Mouse (Mus musculus) heart, postnatal 4 days (tissue): ENCODE measurements around the gene Hnrnph3. TPM values are rescaled to one million over a fixed set of nuclear protein-coding genes. Genes with fewer than 3 reads are reported as not detected.

ENCODE experiments used
- DNase-seq: peaks from one replicate; pipeline ENCODE4 v3.0.0; 2021
- total RNA-seq, 2 experiments: library from RNA; stranded (reverse); gene quantifications; 2 replicates each; pipeline ENCODE4 v1.2.3; 2021

Hnrnph3 gene
- total RNA-seq, 2 experiments from 2014 or later: 40.2 to 45.2 TPM

GRCm38 (mm10) chr10:62980039-62980954, 43.7 kb downstream of the Hnrnph3 start, which contains the start of gene Rufy2:
Gene Rufy2, plus strand, starts transcription at chr10:62980223.
- DNase-seq: peak; percentile 89

- no peak for DNase-seq
Measured at GRCm38 (mm10) chr10:62979667-62980038, 44.4 kb downstream of the Hnrnph3 start.

GRCm38 (mm10) chr10:62971821-62972220, 52.2 kb downstream of the Hnrnph3 start:
- DNase-seq: no peak

GRCm38 (mm10) chr10:62966291-62966690, 57.7 kb downstream of the Hnrnph3 start:
- no peak for DNase-seq

GRCm38 (mm10) chr10:62965796-62966195, 58.2 kb downstream of the Hnrnph3 start:
- DNase-seq: no peak

Other genes with a start within 250 kb of the Hnrnph3 start
- 10 to 100 TPM; 53.7 to 66.1 TPM for gene Ccar1, start 231.9 kb downstream of the Hnrnph3 start, total RNA-seq
- 10 to 100 TPM; 27.9 to 29.6 TPM for gene Tet1, start 115.2 kb downstream of the Hnrnph3 start, total RNA-seq
- 10 to 100 TPM; 24.6 to 26.9 TPM for gene Slc25a16, start 103.6 kb downstream of the Hnrnph3 start, total RNA-seq
- gene Dna2, start 77.2 kb downstream of the Hnrnph3 start, total RNA-seq: 10 to 100 TPM; 12.0 to 13.5 TPM
- gene Rufy2, start 44.0 kb downstream of the Hnrnph3 start, total RNA-seq: 10 to 100 TPM; 13.7 to 15.6 TPM
- gene Pbld2, start 98 bp upstream of the Hnrnph3 start, total RNA-seq: 1 to 10 TPM; 2.4 to 2.7 TPM
- under 1 TPM; 0.59 to 0.93 TPM for gene Pbld1, start 35.9 kb upstream of the Hnrnph3 start, total RNA-seq
- gene Atoh7, start 75.4 kb upstream of the Hnrnph3 start, total RNA-seq: not detected
- 10 to 100 TPM; 69.3 to 75.7 TPM for gene Mypn, start 179.7 kb upstream of the Hnrnph3 start, total RNA-seq
- gene Herc4, start 219.6 kb upstream of the Hnrnph3 start, total RNA-seq: 10 to 100 TPM; 45.2 to 45.8 TPM